Mouse (Mus musculus): ENCODE results near the gene Reck.

Reck gene

DNA sequence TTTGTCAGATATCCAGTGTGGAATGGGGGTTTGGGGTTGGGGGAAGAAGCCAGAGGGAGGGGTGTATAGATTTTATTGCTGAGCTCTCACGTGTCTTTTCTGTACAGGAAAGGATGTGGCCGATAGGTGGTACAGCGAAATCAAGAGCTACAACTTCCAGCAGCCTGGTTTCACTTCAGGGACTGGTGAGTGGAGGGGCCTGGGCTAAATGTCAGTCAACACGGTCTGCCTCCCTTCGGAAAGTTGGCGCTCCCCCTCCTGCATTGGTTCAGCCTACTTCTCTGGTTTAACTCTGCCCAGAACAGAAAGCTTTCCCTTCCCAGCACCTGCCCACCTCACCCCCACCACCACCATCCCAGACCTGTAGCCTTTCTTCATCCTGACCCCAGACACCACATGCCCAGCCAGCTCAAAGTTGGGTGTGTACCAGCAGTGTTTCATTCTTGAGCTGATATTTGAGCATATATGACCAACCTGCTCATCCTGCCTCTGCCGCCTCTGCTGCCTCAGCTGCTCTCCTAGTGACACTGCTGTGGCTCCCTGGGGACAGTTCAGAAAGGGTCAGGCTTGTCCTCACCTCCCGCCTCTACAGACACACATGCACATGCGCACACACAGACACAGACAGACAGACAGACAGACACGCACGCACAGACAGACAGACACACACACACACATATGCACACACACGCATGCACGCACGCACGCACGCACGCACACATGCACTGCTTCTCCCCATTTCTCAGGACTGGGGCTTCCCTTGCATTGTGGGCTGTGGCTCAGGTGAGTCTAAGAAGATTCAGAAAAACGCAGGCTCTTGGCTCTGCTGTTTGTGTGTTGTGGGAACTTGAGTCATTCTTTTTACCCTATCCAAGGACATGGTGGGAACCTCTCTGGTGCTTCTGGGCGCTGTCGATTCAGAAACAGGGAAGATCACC lies 95.3 kb downstream of the Reck start:
- DNase-seq (ENCODE audit: low spot score): no peak

DNA sequence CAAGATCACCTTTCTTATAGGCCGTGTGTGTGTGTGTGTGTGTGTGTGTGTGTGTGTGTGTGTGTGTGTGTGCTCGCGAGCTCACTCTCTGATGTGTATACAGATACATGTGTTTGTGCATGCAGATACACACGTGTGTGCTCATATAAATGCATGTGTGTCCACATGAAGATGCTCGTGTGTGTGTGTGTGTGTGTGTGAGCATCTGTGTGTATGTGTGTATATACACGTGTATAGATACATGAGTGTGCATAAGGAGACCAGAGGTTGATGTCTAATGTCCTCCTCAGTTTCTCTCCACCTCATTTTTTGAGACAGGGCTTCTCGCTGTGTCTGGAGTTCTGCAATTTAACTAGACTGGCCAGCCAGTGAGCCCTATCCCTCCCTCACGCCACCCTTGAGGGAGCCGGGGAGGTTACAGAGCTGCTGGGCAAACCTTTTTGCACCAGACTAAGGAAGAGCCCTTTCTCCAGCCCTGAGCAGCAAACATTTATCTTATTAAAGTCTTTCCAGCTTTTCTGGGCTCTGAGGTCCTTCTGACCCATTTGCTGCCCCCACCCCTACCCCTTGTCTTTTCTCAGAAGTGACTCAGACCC lies 96.3 kb downstream of the Reck start:
- DNase-seq (ENCODE audit: low spot score): no peak

DNA sequence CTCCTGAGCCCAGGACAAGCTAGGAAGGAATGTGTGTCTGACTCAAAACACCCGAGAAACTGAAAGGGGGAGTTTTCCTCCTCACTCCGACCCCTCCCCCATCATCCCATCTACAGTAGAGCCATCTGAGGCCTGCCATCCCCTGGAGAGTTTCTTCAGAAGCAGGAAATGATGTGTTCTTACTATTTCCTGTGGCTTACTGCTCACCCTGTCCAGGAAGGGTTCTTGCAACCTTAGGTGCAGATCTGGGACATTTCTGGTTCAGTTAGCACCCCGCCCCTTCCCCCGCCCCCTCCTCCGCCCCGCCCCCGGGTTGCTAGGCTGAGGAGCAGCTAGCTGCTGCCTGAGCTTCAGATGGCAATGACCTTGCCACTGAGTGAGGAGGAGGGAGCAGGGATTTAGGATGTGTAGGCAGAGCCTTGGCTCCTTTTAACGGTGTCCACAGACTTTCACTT lies 96.8 kb downstream of the Reck start:
- peak; percentile 76 for DNase-seq (ENCODE audit: low spot score)

DNA sequence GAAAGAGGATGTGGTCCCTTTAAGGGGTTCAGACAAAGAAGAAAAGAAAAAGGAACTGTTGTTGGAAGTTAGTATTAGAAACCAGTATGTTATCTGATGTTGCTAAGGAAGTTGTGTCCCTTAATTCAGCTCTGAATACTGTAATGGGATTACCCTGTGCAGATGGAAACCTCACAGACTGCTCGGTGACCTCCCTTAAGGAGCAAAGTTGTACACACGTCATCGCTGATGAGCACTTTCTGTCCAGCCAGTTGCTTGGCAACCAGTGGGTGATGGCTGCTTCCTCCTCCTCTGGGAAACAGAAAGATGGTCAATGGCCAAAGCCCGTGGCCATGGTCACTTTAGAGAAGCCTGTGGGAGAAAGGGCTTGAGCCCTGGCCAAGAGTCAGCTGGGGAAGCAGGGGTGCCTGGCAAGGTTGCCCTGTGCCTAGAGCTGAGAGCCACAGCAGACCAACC lies 98.2 kb downstream of the Reck start:
- DNase-seq (ENCODE audit: low spot score): no peak

GRCm38 (mm10) chr4:43974914-43975616 lies 99.7 kb downstream of the Reck start:
- DNase-seq (ENCODE audit: low spot score): no peak

DNA sequence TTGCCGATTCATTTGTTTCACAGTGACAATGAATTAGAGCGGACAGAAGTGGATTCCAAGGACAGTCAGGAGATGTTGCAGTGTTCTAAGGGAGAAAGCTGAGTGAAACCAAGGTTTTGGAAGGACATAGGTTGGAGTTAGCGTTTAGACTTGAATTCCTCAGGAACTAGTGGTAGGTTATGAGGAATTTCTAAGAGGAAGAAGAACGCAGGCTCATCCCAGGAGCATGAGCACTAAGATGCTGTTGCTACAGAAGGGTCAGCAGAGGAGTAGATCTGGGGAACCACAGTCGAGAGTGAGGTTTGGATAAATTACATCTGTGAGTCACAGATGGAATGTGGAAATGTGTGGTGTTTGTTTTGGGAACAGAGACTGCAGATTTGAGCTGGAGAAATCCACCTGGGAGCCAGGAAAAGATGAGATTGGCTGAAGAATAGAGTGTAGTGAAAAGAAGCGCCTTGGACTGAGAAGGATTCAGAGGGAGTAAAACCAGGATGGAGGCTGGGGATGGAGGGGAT lies 101.0 kb downstream of the Reck start:
- DNase-seq (ENCODE audit: low spot score): no peak

DNA sequence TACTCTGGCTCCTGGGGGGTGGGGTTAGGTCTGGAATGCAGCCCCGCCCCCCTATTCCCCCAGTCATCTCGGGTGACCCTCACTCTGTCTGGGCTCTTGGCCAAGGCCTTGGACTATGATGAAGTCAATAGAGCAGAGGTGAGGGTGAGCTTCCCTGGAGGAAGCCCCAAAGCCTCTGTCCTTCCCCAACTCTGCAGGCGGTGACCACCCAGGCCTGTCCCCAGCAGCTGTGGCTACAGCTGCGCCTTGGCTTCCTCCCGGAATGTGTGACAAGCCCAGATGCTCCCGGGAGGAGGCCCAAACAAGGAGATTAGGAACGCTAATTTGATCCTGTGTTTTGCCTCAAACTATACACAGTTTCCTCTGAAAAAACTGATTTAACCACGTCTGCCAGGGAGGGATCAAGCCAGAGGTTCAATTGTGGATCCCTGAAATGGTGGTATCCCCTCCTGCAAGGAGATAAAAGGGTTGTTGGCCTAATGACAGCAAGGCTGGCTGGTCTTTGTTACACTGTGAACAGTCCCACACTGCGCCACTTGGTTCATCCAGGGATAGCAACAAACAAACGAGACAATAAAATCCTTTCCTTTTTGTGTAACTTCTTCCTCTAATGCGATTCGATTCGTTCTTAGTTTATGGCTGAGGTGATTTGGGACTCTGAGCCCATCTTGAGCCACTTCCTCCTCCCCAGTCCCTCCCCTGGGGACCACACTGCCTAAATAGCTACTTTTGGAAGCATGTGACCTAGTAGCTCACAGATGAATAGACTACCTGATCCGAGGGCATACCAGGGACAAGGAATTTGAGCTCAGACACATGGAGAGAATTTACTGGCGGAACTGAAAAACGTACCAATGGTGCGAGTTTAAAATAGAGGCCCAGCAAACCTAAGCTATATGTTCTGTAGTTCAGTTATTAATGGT lies 103.5 kb downstream of the Reck start:
- DNase-seq (ENCODE audit: low spot score): peak; percentile 50

DNA sequence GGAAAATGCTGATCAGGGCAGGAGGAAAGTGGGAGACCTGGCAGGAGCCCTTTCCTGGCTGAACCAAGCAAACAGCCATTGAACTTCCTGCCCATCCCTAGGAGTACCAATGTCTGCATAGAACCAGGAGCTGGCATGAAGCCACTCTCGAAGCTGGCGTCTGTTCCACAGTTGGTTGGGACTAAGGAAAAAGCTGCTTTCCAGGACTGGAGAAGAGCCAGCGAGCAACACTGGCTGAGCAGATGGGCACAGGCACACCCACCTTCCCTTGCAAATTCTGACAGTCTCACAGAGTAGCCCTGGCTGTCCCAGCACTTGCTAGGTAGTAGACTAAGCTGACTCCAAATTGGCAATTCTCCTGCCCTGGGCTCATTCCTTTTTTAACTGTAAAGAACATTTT lies 104.4 kb downstream of the Reck start:
- no peak for DNase-seq (ENCODE audit: low spot score)

DNA sequence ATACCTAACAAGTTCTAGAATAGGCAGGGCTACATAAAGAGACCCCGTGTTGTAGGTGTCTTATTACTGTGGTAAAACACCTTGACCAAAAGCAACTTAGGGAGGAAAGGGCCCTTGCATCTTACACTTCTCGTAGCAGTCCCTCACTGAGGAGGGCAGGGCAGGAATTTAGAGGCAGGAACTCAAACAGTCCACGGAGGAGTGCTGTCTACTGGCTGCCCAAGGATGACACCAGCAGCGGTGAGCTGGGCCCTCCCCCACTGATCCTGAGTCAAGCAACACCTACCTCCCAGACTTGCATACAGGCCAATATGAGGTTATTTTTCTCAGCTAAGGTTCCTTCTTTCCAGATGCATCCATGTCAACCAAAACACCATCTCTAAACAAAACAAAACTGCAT lies 104.9 kb downstream of the Reck start:
- DNase-seq (ENCODE audit: low spot score): no peak

GRCm38 (mm10) chr4:43980846-43981245 lies 105.5 kb downstream of the Reck start:
- DNase-seq (ENCODE audit: low spot score): no peak

DNA sequence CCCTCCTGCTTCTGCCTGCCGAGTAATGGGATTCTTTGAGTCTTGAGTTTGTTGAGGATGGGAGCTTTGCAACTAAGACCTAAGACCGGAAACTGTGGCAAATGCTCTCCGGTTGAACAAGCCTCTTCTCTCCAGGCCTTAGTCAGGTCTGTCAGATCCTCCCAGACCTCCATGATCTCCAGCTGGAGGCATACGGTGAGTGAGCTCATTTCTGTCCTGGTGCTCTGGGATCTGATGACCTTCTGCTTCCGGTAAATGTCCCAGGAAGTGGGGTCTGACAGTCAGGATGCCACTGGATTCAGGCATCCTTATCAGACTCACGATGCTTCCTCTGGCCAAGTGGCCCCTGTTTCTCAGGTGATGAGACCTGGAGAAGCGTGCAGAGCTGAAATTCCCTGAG lies 105.9 kb downstream of the Reck start:
- DNase-seq (ENCODE audit: low spot score): no peak

DNA sequence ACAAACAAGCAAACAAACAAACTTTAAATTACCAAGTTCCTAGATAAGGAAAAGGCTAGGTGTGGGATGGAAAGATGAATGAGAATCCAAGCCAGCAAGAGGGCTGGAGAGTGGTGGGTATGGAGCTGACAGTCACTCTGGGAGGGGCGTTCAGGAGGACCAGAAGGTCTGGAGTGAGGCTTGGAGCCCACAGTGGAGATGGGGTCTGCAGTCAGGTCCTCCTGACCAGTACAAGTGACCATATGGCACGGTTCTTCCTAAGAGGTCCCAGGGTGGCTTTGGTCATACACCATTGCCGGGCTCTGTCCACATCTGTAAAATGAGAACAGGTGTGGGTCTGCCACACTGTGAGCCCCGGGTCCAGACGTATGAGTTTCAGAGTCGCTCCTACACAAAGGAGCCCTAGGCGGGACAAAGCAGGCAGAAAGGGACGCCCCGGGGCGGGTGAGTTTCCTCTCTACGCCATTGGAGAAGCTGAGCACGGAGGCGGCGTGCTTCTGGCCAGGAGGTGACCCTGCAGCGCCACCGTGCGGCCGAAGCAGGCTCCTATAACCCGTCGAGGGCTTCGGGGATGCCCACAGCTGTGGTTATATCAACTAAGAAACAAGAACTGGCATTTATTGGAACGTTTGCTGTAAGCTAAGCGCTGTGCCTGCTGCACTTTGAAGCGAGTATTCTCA lies 106.9 kb downstream of the Reck start:
- peak; percentile 96 for DNase-seq (ENCODE audit: low spot score)

GRCm38 (mm10) chr4:43983181-43983580 lies 107.9 kb downstream of the Reck start, which contains the start of gene Ccin:
Ccin (plus strand) TSS chr4:43983483.
- no peak for DNase-seq (ENCODE audit: low spot score)

- DNase-seq (ENCODE audit: low spot score): no peak
These were observed 108.4 kb downstream of the Reck start for GRCm38 (mm10) chr4:43983756-43984155.

GRCm38 (mm10) chr4:43984326-43984725 lies 109.0 kb downstream of the Reck start:
- DNase-seq (ENCODE audit: low spot score): no peak

- DNase-seq (ENCODE audit: low spot score): no peak
These were observed 113.6 kb downstream of the Reck start for GRCm38 (mm10) chr4:43988976-43989375.

GRCm38 (mm10) chr4:43993072-43993471 lies 117.7 kb downstream of the Reck start:
- no peak for DNase-seq (ENCODE audit: low spot score)

DNA sequence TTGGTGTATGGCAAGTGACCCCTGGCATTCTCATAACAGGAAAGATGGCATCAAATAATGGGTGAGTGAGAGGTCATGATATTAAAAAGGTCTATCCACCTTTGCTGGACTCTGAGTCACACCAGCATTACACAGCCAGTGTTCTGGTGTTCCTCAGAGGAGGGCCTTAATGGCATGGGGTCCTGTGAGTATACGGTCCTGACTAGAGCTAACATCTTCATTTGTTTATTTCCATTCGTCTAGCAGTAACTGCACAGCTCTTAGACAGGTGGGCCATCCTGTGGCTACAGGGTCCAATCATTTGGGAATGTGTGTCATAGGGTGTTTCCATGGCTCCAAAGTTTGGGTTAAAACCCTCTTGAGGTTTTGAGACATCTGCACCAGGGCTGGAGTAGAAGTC lies 119.0 kb downstream of the Reck start:
- DNase-seq (ENCODE audit: low spot score): no peak

Data from embryo, embryonic 10.5 days (tissue).